In genomic region chr11:106438524-106439177, GRCm38 (mm10) we compare ENCODE assay signal across 10 mouse cellular contexts. TPM values are rescaled to one million over a fixed set of nuclear protein-coding genes. Genes with fewer than 3 reads are reported as not detected.
DNase-seq lines count a peak whose midpoint lies in the region; ATAC-seq lines count a peak whose summit lies in the region.
"Had no signal": no experiment of that assay in that cellular context is flagged by ENCODE, and none has a peak within 500 bp of the region (broad histone marks: within the 10 kb centered on the region; RNA-seq: fewer than 3 reads in every experiment).

No protein-coding gene starts in this region.

- H3K9ac ChIP-seq in heart, embryonic 12.5 days: no peak overlapping the region

- no peak overlapping the region for H3K4me3 ChIP-seq in heart, embryonic 12.5 days

- 0 out of 2 replicates have a peak overlapping the region, but pooled peaks have one; percentile 22 for H3K27ac ChIP-seq in heart, embryonic 12.5 days (ENCODE audit: poor library complexity, severe bottlenecking)

- no peak for DNase-seq in heart, adult 8-10 months (ENCODE audit: low spot score)
- DNase-seq in A20 (ENCODE audit: low read depth, low spot score): peak; percentile 49
- peak; percentile 52 for DNase-seq in naive thymus-derived CD4-positive, alpha-beta T cell, adult 2 months (ENCODE audit: low read depth)
- no peak for DNase-seq in embryo, embryonic 9.5 days (ENCODE audit: extremely low spot score)
- DNase-seq in left cerebral cortex, adult 18-20 months (ENCODE audit: low spot score in 2 of 2): no peak
- no peak for DNase-seq in left cerebral cortex, postnatal 10 days (ENCODE audit: extremely low spot score in 1 of 2, low spot score in 2 of 2)

- no peaks in the 10 kb centered on the region for H3K27me3 ChIP-seq in heart, embryonic 12.5 days (replicated peaks)
- H3K27me3 ChIP-seq: Patski had no signal

- H3K4me1 ChIP-seq in heart, embryonic 12.5 days (replicated peaks): peaks cover 8% of the 10 kb centered on the region

- no peak for ATAC-seq in heart, embryonic 12.5 days (ENCODE audit: insufficient number of reproducible peaks, low FRiP score)
- peak; percentile 19 for ATAC-seq in activated CD4-positive, CD25-positive, alpha-beta regulatory T cell, adult 4 months
- ATAC-seq: intestine, postnatal 0 days; Patski had no signal

- intact Hi-C loops in left cerebral cortex, postnatal 10 days (cut with DNase I): no loop called here

- no peaks in the 10 kb centered on the region for H3K9me3 ChIP-seq in heart, embryonic 12.5 days (replicated peaks)

- no peak overlapping the region for H3K4me2 ChIP-seq in heart, embryonic 12.5 days

- 0 out of 2 replicates have a peak, but pooled peaks cover 7% of the 10 kb centered on the region for H3K36me3 ChIP-seq in heart, embryonic 12.5 days

- WGBS in heart, embryonic 12.5 days: 19% methylated on average over 4 of the region's 4 CpGs

RNA-seq across cellular contexts. Expression of gene Ern1, which starts 49.0 kb away (rescaled TPM):
- polyA plus RNA-seq in heart, embryonic 12.5 days (2016; fragmentation: Nextera tagmentation; extraction: Ambion mirVana): 5.7 and 6.9 TPM in 2 replicates
- total RNA-seq in heart, adult 8-10 months (2022): 10 to 100 TPM; 10.2 to 14.0 (median 12.8) TPM
- polyA plus RNA-seq in activated CD4-positive, CD25-positive, alpha-beta regulatory T cell, adult 4 months (2017; shearing (Covaris generic)): 1 to 10 TPM; 1.9 to 2.4 TPM
- total RNA-seq in left cerebral cortex, adult 18-20 months (2021): 1 to 10 TPM; 9.2 to 9.3 TPM
- 1 to 10 TPM; 7.6 to 9.5 TPM for total RNA-seq in left cerebral cortex, postnatal 10 days (2021)

RNA-seq across cellular contexts. Expression of gene Icam2, which starts 50.8 kb away (rescaled TPM):
- polyA plus RNA-seq in heart, embryonic 12.5 days (2016; fragmentation: Nextera tagmentation; extraction: Ambion mirVana): 59.7 and 68.4 TPM in 2 replicates
- 10 to 100 TPM; 15.6 to 28.2 (median 21.5) TPM for total RNA-seq in heart, adult 8-10 months (2022)
- 100 to 1,000 TPM in 1 of 2 experiments, 10 to 100 TPM in 1; 94.3 to 114 TPM for polyA plus RNA-seq in activated CD4-positive, CD25-positive, alpha-beta regulatory T cell, adult 4 months (2017; shearing (Covaris generic))
- 1 to 10 TPM; 2.9 to 5.7 TPM for total RNA-seq in left cerebral cortex, adult 18-20 months (2021)
- 1 to 10 TPM; 4.8 to 5.6 TPM for total RNA-seq in left cerebral cortex, postnatal 10 days (2021)
- polyA plus RNA-seq: Patski had no signal

Comparison
In these comparisons a context has a peak if more than half of its experiments do, and no peak if none do; other contexts are left out.
1. DNase-seq: peak in A20 (single experiment) and naive thymus-derived CD4-positive, alpha-beta T cell, adult 2 months (single experiment); none in heart, adult 8-10 months (single experiment), embryo, embryonic 9.5 days (single experiment), left cerebral cortex, adult 18-20 months (0 of 2) and left cerebral cortex, postnatal 10 days (0 of 2).